In genomic region chr16:11176208-11176883, GRCm38 (mm10) we compare ENCODE assay signal across 8 mouse cellular contexts. TPM values are rescaled to one million over a fixed set of nuclear protein-coding genes. Genes with fewer than 3 reads are reported as not detected.
DNase-seq lines count a peak whose midpoint lies in the region; ATAC-seq lines count a peak whose summit lies in the region.

Gene Zc3h7a (minus strand): TSS chr16:11176393.

- H3K9ac ChIP-seq in hindbrain, embryonic 11.5 days (ENCODE audit: low read depth, low read length): peak within 1 kb of the TSS; percentile 87

- H3K27me3 ChIP-seq in hindbrain, embryonic 11.5 days (ENCODE audit: control insufficient read depth, insufficient read depth, low read length): 0 out of 2 replicates have a peak, but pooled peaks cover 2% of the 10 kb centered on the region

- H3K36me3 ChIP-seq in hindbrain, embryonic 11.5 days (ENCODE audit: control insufficient read depth, insufficient read depth, low read length): no peaks in the 10 kb centered on the region

- peak within 1 kb of the TSS; percentile 92 for H3K4me3 ChIP-seq in hindbrain, embryonic 11.5 days (ENCODE audit: low read depth, low read length)

- WGBS in hindbrain, embryonic 11.5 days: under 1% methylated on average over 57 of the region's 57 CpGs

- no peaks in the 10 kb centered on the region for H3K9me3 ChIP-seq in hindbrain, embryonic 11.5 days (ENCODE audit: control insufficient read depth, low read length)

- peak within 1 kb of the TSS; percentile 76 for H3K4me2 ChIP-seq in hindbrain, embryonic 11.5 days (replicated peaks; ENCODE audit: low read depth, low read length)

- DNase-seq in MN1 (ENCODE audit: low spot score): peak; percentile 93
- DNase-seq in cerebellum, adult 9-10 months: peak; percentile 90
- DNase-seq in frontal cortex, adult 2 months (ENCODE audit: extremely low spot score in 1 of 2, low spot score in 1 of 2): peak; percentile 73 to 90
- peak; percentile 97 for DNase-seq in hindbrain, embryonic 11.5 days (ENCODE audit: low spot score)
- peak; percentile 87 to 92 for DNase-seq in layer of hippocampus, postnatal 10 days (ENCODE audit: low spot score in 2 of 2)
- DNase-seq in lung, postnatal 10 days: peak; percentile 93
- peak; percentile 90 for DNase-seq in ovary, postnatal 36 days (ENCODE audit: low spot score)
- peak; percentile 93 for DNase-seq in thymus, postnatal 25 days

- H3K27ac ChIP-seq in hindbrain, embryonic 11.5 days (ENCODE audit: low read depth, low read length): peak within 1 kb of the TSS; percentile 85

- H3K4me1 ChIP-seq in hindbrain, embryonic 11.5 days (replicated peaks; ENCODE audit: control insufficient read depth, insufficient read depth, low read length): 0 out of 2 replicates have a peak, but pooled peaks cover 3% of the 10 kb centered on the region

- peak; percentile 93 for ATAC-seq in hindbrain, embryonic 11.5 days (ENCODE audit: low FRiP score)

RNA-seq across cellular contexts. Expression of gene Zc3h7a, which starts in this region (rescaled TPM):
- polyA plus RNA-seq in frontal cortex, adult 2 months (2012; rRNA removed): 90.4 and 104 TPM in 2 replicates
- 104 and 113 TPM in 2 replicates for polyA plus RNA-seq in hindbrain, embryonic 11.5 days (2014; fragmentation: Nextera tagmentation; extraction: Ambion mirVana)
- 10 to 100 TPM; 66.6 to 79.4 TPM for total RNA-seq in layer of hippocampus, postnatal 10 days (2021)

Comparison
In these comparisons a context has a peak if more than half of its experiments do, and no peak if none do; other contexts are left out.
1. Peak in every context shown above with its lines: DNase-seq, ATAC-seq, H3K4me3 ChIP-seq and H3K27ac ChIP-seq.